Mouse (Mus musculus) forebrain, embryonic 15.5 days (tissue): ENCODE results near the gene Sulf2. TPM values are rescaled to one million over a fixed set of nuclear protein-coding genes. Genes with fewer than 3 reads are reported as not detected.

ENCODE experiments used
- ATAC-seq: fragments of 200-750 bp; cut with Nextera tagmentation; replicated peaks from 2 replicates; pipeline ENCODE4 v1.8.0; 2017; ENCODE audit warnings: mild to moderate bottlenecking, moderate TSS enrichment, moderate library complexity
- H3K27ac ChIP-seq: fragments of 300-500 bp; sonication (generic); replicated peaks from 2 replicates; pipeline ENCODE4 v1.5.1; 2015; ENCODE audit warnings: mild to moderate bottlenecking, inconsistent platforms
- H3K27me3 ChIP-seq: fragments of 300-500 bp; sonication (generic); 2 replicates; pipeline ENCODE4 v1.6.1; 2015; ENCODE audit warnings: inconsistent platforms
- H3K36me3 ChIP-seq: fragments of 300-500 bp; sonication (generic); 2 replicates; pipeline ENCODE4 v1.6.1; 2015; ENCODE audit warnings: mild to moderate bottlenecking, inconsistent platforms
- H3K4me1 ChIP-seq: fragments of 300-500 bp; sonication (generic); 2 replicates; pipeline ENCODE4 v1.6.1; 2015; ENCODE audit warnings: inconsistent platforms
- H3K4me2 ChIP-seq: fragments of 300-500 bp; sonication (generic); replicated peaks from 2 replicates; pipeline ENCODE4 v1.6.1; 2015; ENCODE audit warnings: mild to moderate bottlenecking, inconsistent platforms
- H3K4me3 ChIP-seq: fragments of 300-500 bp; sonication (generic); 2 replicates; pipeline ENCODE4 v1.5.1; 2015; ENCODE audit warnings: mild to moderate bottlenecking, inconsistent platforms
- H3K9ac ChIP-seq: fragments of 300-500 bp; sonication (generic); replicated peaks from 2 replicates; pipeline ENCODE4 v1.6.1; 2015; ENCODE audit warnings: mild to moderate bottlenecking, inconsistent platforms
- H3K9me3 ChIP-seq: fragments of 300-500 bp; sonication (generic); 2 replicates; pipeline ENCODE4 v1.6.1; 2016; ENCODE audit warnings: inconsistent platforms
- WGBS: fragments of 180-500 bp; shearing (Covaris S2); methylation state at CpG from one replicate; pipeline ENCODE4 v1.1.7; 2015; ENCODE audit warnings: mixed read lengths; 5-methylcytosine and 5-hydroxymethylcytosine counted together
- polyA plus RNA-seq: library from polyadenylated mRNA; unstranded; fragments of >200 nt; fragmentation: Nextera tagmentation; extraction: Ambion mirVana; gene quantifications from 2 replicates; pipeline ENCODE4 v1.2.1, GENCODE M21; 2015

Gene Sulf2
- polyA plus RNA-seq, 1 experiment from 2014 or later: 36.0 TPM

DNA sequence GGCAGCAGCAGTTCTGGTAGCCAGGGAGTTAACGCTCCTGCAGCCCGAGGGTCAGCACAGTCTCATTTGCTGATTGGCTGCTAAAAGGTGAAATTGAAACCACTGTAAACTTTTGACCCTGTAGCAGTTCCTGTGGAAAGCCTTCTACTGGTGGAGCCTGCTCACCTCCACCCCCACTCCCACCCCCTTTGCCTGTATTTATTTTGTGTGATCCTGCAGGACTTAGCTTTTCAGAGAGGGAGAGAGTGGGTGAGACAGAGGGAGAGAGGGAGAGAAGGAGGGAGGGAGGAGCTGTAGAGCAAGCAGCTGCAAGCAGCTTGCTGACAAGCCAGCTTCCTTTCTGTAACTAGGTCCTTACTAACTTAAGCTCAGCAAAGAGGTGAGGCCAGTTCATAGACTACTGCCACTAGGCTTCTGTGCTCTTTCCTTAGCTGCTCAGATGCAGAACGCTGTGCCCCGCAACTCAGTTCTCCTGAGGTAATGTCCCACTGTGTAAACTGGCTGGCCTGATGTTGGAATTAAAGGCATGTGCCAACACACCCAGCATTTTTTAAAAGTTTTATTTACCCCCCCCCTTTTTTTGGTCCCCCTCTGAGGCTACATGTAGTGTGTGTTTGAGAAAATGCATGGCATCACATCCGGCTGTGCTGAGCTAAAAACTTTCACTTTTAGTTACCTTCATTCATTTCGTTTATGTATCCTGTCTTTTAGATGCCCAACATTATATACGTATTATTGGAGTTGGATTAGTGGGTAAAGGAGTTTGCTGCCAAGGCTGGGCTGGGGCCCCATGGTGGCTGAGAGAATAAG, 124.1 kb downstream of the Sulf2 start:
- Histone ChIP-seq H3K27ac (peak overlapping the region; percentile 52; the same call in 1 of the 2 replicates), H3K36me3 (no peaks in the 10 kb centered on the region), H3K9ac (peak overlapping the region; percentile 33; the same call in 1 of the 2 replicates), H3K9me3 (no peaks in the 10 kb centered on the region), H3K27me3 (no peaks in the 10 kb centered on the region), H3K4me2 (peak overlapping the region; percentile 3), H3K4me1 (peaks cover 30% of the 10 kb centered on the region), H3K4me3 (no peak overlapping the region)
- ATAC-seq: peak; percentile 51; the same call in 1 of the 2 replicates
- WGBS: 29% methylated on average over 7 of the region's 7 CpGs

DNA sequence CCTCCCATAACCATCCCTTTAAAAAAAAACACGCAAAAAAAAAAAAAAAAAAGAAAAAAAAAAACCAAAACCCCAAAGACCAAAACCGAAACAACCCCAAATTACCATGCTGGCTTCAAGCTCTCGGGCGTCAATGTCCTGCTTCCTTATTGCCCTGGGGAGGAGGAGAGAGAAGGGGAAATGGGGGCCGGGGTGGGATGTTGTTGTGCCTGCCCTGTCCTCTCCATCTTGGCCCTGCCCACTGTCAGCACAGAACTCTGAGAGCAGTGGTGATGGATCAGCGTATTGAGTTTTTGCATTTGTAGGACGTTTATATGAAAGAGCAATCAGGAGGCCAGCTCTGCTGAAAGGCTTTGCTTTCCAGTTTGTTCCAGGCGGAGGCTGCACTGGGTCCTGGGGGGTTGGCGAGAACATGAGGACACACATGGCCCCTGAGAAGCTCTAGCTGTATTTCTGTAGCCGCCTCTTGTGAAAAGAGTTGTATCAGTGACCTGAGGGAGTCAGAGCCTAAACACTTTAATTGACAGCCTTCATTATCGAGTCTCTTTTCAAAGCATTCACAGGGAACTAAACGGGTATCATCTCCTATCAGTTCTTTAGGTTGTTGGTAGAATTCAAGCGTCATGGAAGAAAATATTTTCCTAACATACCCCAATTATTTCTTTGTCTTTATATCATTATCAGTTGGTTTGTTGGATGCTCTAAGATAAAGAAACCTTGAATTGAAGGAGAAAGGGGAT, 125.0 kb downstream of the Sulf2 start:
- 18% methylated on average over 13 of the region's 13 CpGs for WGBS
- Histone ChIP-seq H3K36me3 (no peaks in the 10 kb centered on the region), H3K9ac (no peak overlapping the region)

DNA sequence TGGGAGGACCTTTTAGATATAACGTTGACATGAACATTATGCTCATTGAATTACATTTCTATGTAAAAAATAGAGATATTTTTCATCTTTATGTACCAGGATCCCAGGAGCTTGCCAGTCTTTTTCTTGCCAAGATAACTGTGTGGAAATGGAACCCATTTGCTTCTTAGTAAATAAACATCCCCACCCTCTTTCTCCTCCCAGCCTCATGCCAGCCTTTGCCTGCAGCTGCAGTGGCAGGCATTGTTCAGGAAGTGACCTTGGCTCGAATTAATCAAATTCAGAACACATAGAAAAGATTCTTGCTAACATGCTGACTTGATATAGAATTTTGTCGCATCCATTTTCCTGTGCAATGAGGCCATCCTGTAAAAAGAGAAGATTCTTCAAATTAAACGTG, 126.2 kb downstream of the Sulf2 start:
- no peaks in the 10 kb centered on the region for H3K9me3 ChIP-seq
- H3K9ac ChIP-seq: no peak overlapping the region
- no peaks in the 10 kb centered on the region for H3K27me3 ChIP-seq
- no peak overlapping the region for H3K4me2 ChIP-seq
- H3K36me3 ChIP-seq: no peaks in the 10 kb centered on the region
- H3K4me3 ChIP-seq: no peak overlapping the region
- ATAC-seq: no peak
- 53% methylated on average over 4 of the region's 4 CpGs for WGBS
- peak overlapping the region; percentile 54 for H3K27ac ChIP-seq
- H3K4me1 ChIP-seq: peaks cover 45% of the 10 kb centered on the region

More for the DNA sequence above, 125.0 kb downstream of the Sulf2 start:
- H3K4me3 ChIP-seq: no peak overlapping the region
- H3K27me3 ChIP-seq: no peaks in the 10 kb centered on the region
- H3K4me1 ChIP-seq: peaks cover 34% of the 10 kb centered on the region
- H3K4me2 ChIP-seq: peak overlapping the region; percentile 3; the same call in 1 of the 2 replicates
- ATAC-seq: no peak
- no peaks in the 10 kb centered on the region for H3K9me3 ChIP-seq
- peak overlapping the region; percentile 59 for H3K27ac ChIP-seq

DNA sequence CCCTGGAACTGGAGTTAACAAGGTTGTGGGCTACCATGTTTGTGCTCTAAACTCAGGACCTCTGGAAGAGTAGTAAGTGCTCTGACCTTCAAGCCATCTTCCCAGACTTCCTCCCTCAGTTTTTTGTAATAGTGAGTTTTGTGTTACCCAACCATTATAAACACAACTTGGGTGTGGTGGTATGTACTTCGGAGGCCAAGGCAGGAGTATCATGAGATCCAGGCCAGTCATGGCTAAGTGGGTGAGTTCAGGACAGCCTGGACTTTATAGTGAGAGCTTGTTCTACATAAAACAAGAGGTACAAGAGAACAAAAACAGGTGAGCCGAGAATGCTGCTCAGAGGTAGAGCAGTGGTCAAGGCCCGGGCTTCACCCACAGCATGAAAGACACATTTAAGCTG, 127.6 kb downstream of the Sulf2 start:
- H3K27me3 ChIP-seq: no peaks in the 10 kb centered on the region
- H3K9me3 ChIP-seq: no peaks in the 10 kb centered on the region
- no peak overlapping the region for H3K27ac ChIP-seq
- H3K4me3 ChIP-seq: no peak overlapping the region
- 95% methylated on average over 3 of the region's 3 CpGs for WGBS
- ATAC-seq: no peak
- no peak overlapping the region for H3K4me2 ChIP-seq
- no peak overlapping the region for H3K9ac ChIP-seq
- H3K36me3 ChIP-seq: no peaks in the 10 kb centered on the region
- peaks cover 51% of the 10 kb centered on the region for H3K4me1 ChIP-seq

DNA sequence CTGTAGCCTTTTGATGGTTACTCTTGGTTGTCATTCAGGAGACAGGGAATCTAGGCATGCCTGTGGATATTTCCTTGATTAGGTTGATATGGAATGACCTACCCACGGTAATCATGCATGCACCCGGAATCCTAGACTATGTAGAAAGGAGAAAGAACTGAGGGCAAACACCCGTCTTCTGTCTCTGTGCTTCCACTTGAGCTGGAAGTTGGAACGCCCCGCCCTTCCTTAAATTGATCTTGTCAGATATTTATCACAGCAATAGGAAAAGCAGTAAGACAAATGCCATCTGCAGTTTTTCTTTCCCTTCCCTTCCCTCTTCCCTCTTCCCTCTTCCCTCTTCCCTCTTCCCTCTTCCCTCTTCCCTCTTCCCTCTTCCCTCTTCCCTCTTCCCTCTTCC, 129.5 kb downstream of the Sulf2 start:
- Histone ChIP-seq H3K9ac (no peak overlapping the region), H3K27ac (no peak overlapping the region), H3K4me2 (no peak overlapping the region), H3K36me3 (no peaks in the 10 kb centered on the region), H3K4me3 (no peak overlapping the region), H3K4me1 (peaks cover 58% of the 10 kb centered on the region), H3K27me3 (no peaks in the 10 kb centered on the region), H3K9me3 (no peaks in the 10 kb centered on the region)
- ATAC-seq: no peak
- WGBS: 91% methylated on average over 5 of the region's 5 CpGs

DNA sequence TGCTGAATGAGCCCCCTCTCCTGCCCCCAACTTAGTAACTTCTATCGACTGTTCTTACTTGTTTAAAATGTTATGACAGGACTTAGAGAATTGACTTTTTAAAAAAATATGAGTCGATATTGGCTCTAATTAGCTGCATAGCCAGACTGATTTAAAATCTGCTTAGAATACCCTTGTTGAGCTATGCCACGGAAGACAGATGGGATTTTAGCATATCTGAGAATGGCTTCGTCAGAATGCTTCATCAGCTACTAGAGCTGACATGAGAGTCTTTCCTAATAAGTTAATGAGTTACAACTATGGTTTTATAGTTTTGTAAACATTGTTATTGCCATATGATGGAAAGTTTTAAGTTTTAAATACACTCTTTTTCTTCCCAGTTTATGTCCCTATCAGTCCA, 130.8 kb downstream of the Sulf2 start:
- Histone ChIP-seq H3K27ac (peak overlapping the region; percentile 34; the same call in 1 of the 2 replicates), H3K36me3 (no peaks in the 10 kb centered on the region), H3K27me3 (no peaks in the 10 kb centered on the region), H3K4me2 (no peak overlapping the region), H3K9me3 (no peaks in the 10 kb centered on the region), H3K4me3 (no peak overlapping the region), H3K9ac (no peak overlapping the region), H3K4me1 (peaks cover 52% of the 10 kb centered on the region)
- no peak for ATAC-seq
- WGBS: 42% methylated on average over 4 of the region's 4 CpGs

DNA sequence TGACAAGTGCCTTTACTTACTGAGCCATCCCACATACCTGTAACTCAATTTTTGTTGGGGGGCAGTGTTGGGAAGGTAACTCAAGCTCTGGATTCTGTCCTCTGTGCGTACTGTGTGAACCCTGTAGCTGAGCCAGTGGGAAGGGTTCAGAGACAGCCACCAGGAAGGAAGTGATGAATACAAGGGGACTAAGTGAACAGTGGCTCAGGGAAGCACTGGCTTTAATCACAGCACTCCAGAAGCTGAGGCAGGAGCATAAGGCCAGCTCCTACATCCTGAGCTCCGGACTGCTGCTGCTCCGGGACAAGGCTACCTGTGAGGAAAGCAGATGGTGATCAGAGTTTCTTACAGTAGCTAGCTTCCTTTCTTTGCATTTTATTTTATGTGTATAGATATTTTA, 131.4 kb downstream of the Sulf2 start:
- no peaks in the 10 kb centered on the region for H3K9me3 ChIP-seq

More for the DNA sequence above, 131.4 kb downstream of the Sulf2 start:
- H3K4me2 ChIP-seq: no peak overlapping the region
- H3K36me3 ChIP-seq: no peaks in the 10 kb centered on the region
- no peak for ATAC-seq
- H3K4me1 ChIP-seq: peaks cover 48% of the 10 kb centered on the region
- H3K27me3 ChIP-seq: no peaks in the 10 kb centered on the region
- H3K4me3 ChIP-seq: no peak overlapping the region
- peak overlapping the region; percentile 34; the same call in 1 of the 2 replicates for H3K27ac ChIP-seq
- no peak overlapping the region for H3K9ac ChIP-seq
- WGBS: 87% methylated on average over 3 of the region's 3 CpGs

Other genes with a start within 250 kb of the Sulf2 start
- 9.7 and 10.3 TPM in 2 replicates for gene Ncoa3, start 163.0 kb downstream of the Sulf2 start, polyA plus RNA-seq